In the genomic region with DNA sequence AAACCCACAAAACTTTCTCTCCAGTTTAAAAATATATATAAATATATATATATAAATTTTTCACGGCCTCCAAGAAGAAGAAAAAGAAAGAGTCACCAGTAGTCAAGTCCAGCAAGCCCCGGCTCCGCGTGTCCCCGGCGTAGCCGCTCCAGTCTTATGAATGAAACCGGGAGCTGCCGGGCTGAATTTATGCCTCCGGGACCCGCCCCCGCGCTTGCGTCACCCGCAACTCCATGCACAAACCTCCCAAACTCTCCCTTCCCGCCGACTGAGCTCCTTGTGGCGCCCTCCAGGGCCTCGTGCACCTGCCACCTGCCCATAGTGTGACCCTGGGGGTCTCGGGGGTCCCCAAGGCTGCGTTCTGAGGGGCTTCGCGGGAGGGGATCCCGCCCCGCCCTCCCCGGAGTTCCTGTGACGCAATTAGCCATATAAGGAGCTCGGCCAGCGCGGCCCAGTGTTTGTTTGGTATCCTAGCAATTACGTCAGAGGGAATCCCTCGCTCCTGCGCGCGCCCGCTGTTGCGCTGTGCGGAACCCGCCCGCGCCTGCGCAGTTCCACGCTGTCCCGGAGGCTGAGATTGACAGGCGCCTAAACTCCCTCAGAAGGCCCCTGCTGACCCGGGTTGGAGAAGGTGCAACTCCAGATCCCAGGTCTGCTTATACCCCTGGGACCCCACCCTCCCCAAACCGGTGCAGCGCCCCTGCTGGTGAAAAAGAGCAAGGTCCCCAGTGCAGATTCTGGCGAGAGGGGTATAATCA, we compare ENCODE assay signal across 8 mouse cellular contexts. TPM values are rescaled to one million over a fixed set of nuclear protein-coding genes. Genes with fewer than 3 reads are reported as not detected.
A peak's percentile ranks its signal among the peaks of the same experiment; 100 is the strongest.
DNase-seq lines count a peak whose midpoint lies in the region; ATAC-seq and TF ChIP-seq lines count a peak whose summit lies in the region.

Gene Fosb, minus strand, starts transcription at position 168 of the 758 bp plus-strand sequence.

- peaks cover 0 to 22% of the 10 kb centered on the region in 2 experiments; a peak in 2 of 4 replicates for H3K4me1 ChIP-seq in CH12.LX (ENCODE audit: control insufficient read depth in 1 of 2, insufficient read depth in 2 of 2)
- peaks cover 36% of the 10 kb centered on the region for H3K4me1 ChIP-seq in forebrain, embryonic 10.5 days
- peaks cover 25% of the 10 kb centered on the region for H3K4me1 ChIP-seq in heart, embryonic 15.5 days (replicated peaks)
- H3K4me1 ChIP-seq in liver, embryonic 13.5 days (replicated peaks): peaks cover 31% of the 10 kb centered on the region
- peaks cover 12% of the 10 kb centered on the region for H3K4me1 ChIP-seq in stomach, embryonic 14.5 days (ENCODE audit: control insufficient read depth, insufficient read depth, low read length)

- H3K27ac ChIP-seq in CH12.LX (ENCODE audit: insufficient read depth, low read depth): no peak within 1 kb of the TSS
- H3K27ac ChIP-seq in forebrain, embryonic 10.5 days: peak within 1 kb of the TSS; percentile 77
- H3K27ac ChIP-seq in heart, embryonic 15.5 days: peak within 1 kb of the TSS; percentile 46; the same call in 1 of the 2 replicates
- H3K27ac ChIP-seq in liver, embryonic 13.5 days: no peak within 1 kb of the TSS
- no peak within 1 kb of the TSS for H3K27ac ChIP-seq in stomach, embryonic 14.5 days (ENCODE audit: low read length)

- no peaks in the 10 kb centered on the region for H3K79me2 ChIP-seq in CH12.LX (replicated peaks; ENCODE audit: control insufficient read depth, extremely low read depth, insufficient read depth, poor library complexity, severe bottlenecking)

- H3K27me3 ChIP-seq in CH12.LX (replicated peaks): peaks cover 76% of the 10 kb centered on the region
- peaks cover 61% of the 10 kb centered on the region for H3K27me3 ChIP-seq in forebrain, embryonic 10.5 days (ENCODE audit: poor library complexity, severe bottlenecking)
- peaks cover 25% of the 10 kb centered on the region for H3K27me3 ChIP-seq in heart, embryonic 15.5 days
- H3K27me3 ChIP-seq in liver, embryonic 13.5 days: peaks cover 76% of the 10 kb centered on the region
- H3K27me3 ChIP-seq in stomach, embryonic 14.5 days (ENCODE audit: control insufficient read depth, insufficient read depth, low read length): peaks cover 18% of the 10 kb centered on the region

- TF ChIP-seq RAD21 in CH12.LX (IDR thresholded peaks at IDR 0.05; ENCODE audit: low read depth, low read length): no peak

- ATAC-seq in heart, embryonic 15.5 days (replicated peaks; ENCODE audit: insufficient number of reproducible peaks, insufficient read depth, low FRiP score, low read depth): peak; percentile 86
- peak; percentile 79 for ATAC-seq in liver, embryonic 13.5 days (ENCODE audit: low read depth)
- ATAC-seq in stomach, embryonic 14.5 days (ENCODE audit: insufficient number of reproducible peaks, insufficient read depth, low FRiP score, low read depth): peak; percentile 84

- DNase-seq in CH12.LX (ENCODE audit: extremely low read depth): peak; percentile 95
- peak; percentile 93 for DNase-seq in c-Kit-positive CD71-negative TER-119-negative erythroid progenitor cells, embryonic 14.5 days (ENCODE audit: low read depth)
- peak; percentile 94 for DNase-seq in forebrain, embryonic 10.5 days (ENCODE audit: extremely low spot score, low spot score)
- peak; percentile 97 for DNase-seq in kidney, postnatal 25 days
- DNase-seq in liver, embryonic 13.5 days: peak; percentile 87
- peak; percentile 95 to 96 for DNase-seq in natural killer cell, adult 2 months (ENCODE audit: low spot score in 2 of 2)

- TF ChIP-seq CTCF in CH12.LX (conservative IDR thresholded peaks at IDR 0.05 in 1 of 2, IDR thresholded peaks at IDR 0.05 in 1 of 2; ENCODE audit: low read depth in 2 of 2, low read length in 2 of 2): peak in 1 of 2 experiments; percentile 39; a peak in 1 of 4 replicates

- dilution Hi-C loops in CH12.LX (cut with MboI; ENCODE audit: extremely low pct_ligation_motif_present, extremely low pct_unique_long_range_greater_than_20kb, low sequenced_read_pairs): no loop called here

- H3K9ac ChIP-seq in CH12.LX (ENCODE audit: insufficient read depth, low read depth): 0 out of 2 replicates have a peak within 1 kb of the TSS, but pooled peaks have one; percentile 7
- peak within 1 kb of the TSS; percentile 59 for H3K9ac ChIP-seq in heart, embryonic 15.5 days
- H3K9ac ChIP-seq in liver, embryonic 13.5 days: peak within 1 kb of the TSS; percentile 69
- H3K9ac ChIP-seq in stomach, embryonic 14.5 days (replicated peaks; ENCODE audit: low read depth, low read length): peak within 1 kb of the TSS; percentile 47

- TF ChIP-seq EP300 in CH12.LX (IDR thresholded peaks at IDR 0.05; ENCODE audit: low read length): no peak

- H3K9me3 ChIP-seq in CH12.LX (replicated peaks; ENCODE audit: low read length): peaks cover 8% of the 10 kb centered on the region
- no peaks in the 10 kb centered on the region for H3K9me3 ChIP-seq in forebrain, embryonic 10.5 days
- no peaks in the 10 kb centered on the region for H3K9me3 ChIP-seq in heart, embryonic 15.5 days (replicated peaks)
- H3K9me3 ChIP-seq in liver, embryonic 13.5 days (replicated peaks): no peaks in the 10 kb centered on the region
- no peaks in the 10 kb centered on the region for H3K9me3 ChIP-seq in stomach, embryonic 14.5 days (ENCODE audit: control insufficient read depth, low read depth, low read length)

- no peaks in the 10 kb centered on the region for H3K36me3 ChIP-seq in CH12.LX (replicated peaks in 1 of 2; ENCODE audit: control insufficient read depth in 1 of 2, insufficient read depth in 1 of 2, low read length in 1 of 2)
- no peaks in the 10 kb centered on the region for H3K36me3 ChIP-seq in forebrain, embryonic 10.5 days (replicated peaks)
- no peaks in the 10 kb centered on the region for H3K36me3 ChIP-seq in heart, embryonic 15.5 days
- H3K36me3 ChIP-seq in liver, embryonic 13.5 days: no peaks in the 10 kb centered on the region
- H3K36me3 ChIP-seq in stomach, embryonic 14.5 days (ENCODE audit: control insufficient read depth, insufficient read depth, low read length): no peaks in the 10 kb centered on the region

- in situ Hi-C loops in CH12.LX (cut with MboI; ENCODE audit: low pct_ligation_motif_present, low pct_unique_long_range_greater_than_20kb, low sequenced_read_pairs): loop anchor here (5.0 kb wide), 1 partner anchor 32 kb away; the partner anchor contains the start of gene Ercc1

- peak within 1 kb of the TSS; percentile 85 for H3K4me2 ChIP-seq in CH12.LX (ENCODE audit: insufficient read depth, low read depth, poor library complexity, severe bottlenecking)
- H3K4me2 ChIP-seq in heart, embryonic 15.5 days: peak within 1 kb of the TSS; percentile 99
- peak within 1 kb of the TSS; percentile 99 for H3K4me2 ChIP-seq in liver, embryonic 13.5 days
- H3K4me2 ChIP-seq in stomach, embryonic 14.5 days (replicated peaks; ENCODE audit: low read depth, low read length): peak within 1 kb of the TSS; percentile 99

- H3K4me3 ChIP-seq in CH12.LX (replicated peaks in 1 of 3; ENCODE audit: low read depth in 2 of 3, low read length in 2 of 3, poor library complexity in 1 of 3): peak within 1 kb of the TSS; percentile 42 to 56 (median 55)
- H3K4me3 ChIP-seq in forebrain, embryonic 10.5 days: peak within 1 kb of the TSS; percentile 78
- H3K4me3 ChIP-seq in heart, embryonic 15.5 days: peak within 1 kb of the TSS; percentile 57
- peak within 1 kb of the TSS; percentile 68 for H3K4me3 ChIP-seq in liver, embryonic 13.5 days (replicated peaks)
- H3K4me3 ChIP-seq in stomach, embryonic 14.5 days (ENCODE audit: low read depth, low read length): peak within 1 kb of the TSS; percentile 59

- peak; percentile 53; the same call in 1 of the 2 replicates for TF ChIP-seq POLR2A in CH12.LX (IDR thresholded peaks at IDR 0.05; ENCODE audit: low read depth, low read length)

- WGBS in forebrain, embryonic 10.5 days: under 1% methylated on average over 49 of the region's 49 CpGs
- 1% methylated on average over 48 of the region's 49 CpGs for WGBS in heart, embryonic 15.5 days
- WGBS in liver, embryonic 13.5 days (ENCODE audit: insufficient replicate concordance): under 1% methylated on average over 49 of the region's 49 CpGs
- under 1% methylated on average over 49 of the region's 49 CpGs for WGBS in stomach, embryonic 14.5 days

TF ChIP-seq in CH12.LX, 34 proteins besides CTCF, POLR2A, EP300 and RAD21 (continues in another document):
- no peak for TF ChIP-seq ZKSCAN1 (IDR thresholded peaks at IDR 0.05; ENCODE audit: borderline replicate concordance, low read depth, low read length)
- no peak for TF ChIP-seq POLR2AphosphoS2 (IDR thresholded peaks at IDR 0.05; ENCODE audit: low read depth, low read length)
- TF ChIP-seq USF2 (conservative IDR thresholded peaks at IDR 0.05; ENCODE audit: low read depth, low read length): no peak
- peak; percentile 62 for TF ChIP-seq IRF4 (IDR thresholded peaks at IDR 0.05; ENCODE audit: low read depth, low read length)
- TF ChIP-seq TBP (conservative IDR thresholded peaks at IDR 0.05; ENCODE audit: low read depth, low read length): peak; percentile 56; the same call in 1 of the 2 replicates
- no peak for TF ChIP-seq NELFE (IDR thresholded peaks at IDR 0.05; ENCODE audit: low read depth, low read length)
- TF ChIP-seq MYC (IDR thresholded peaks at IDR 0.05; ENCODE audit: low read depth, low read length): no peak
- TF ChIP-seq ETS1 (conservative IDR thresholded peaks at IDR 0.05; ENCODE audit: low read depth, low read length): peak; percentile 92
- no peak for TF ChIP-seq CHD1 (IDR thresholded peaks at IDR 0.05; ENCODE audit: low read depth, low read length)
- TF ChIP-seq JUN (IDR thresholded peaks at IDR 0.05; ENCODE audit: insufficient read depth, low read depth, low read length): no peak
- peak; percentile 47; the same call in 1 of the 2 replicates for TF ChIP-seq MAZ (IDR thresholded peaks at IDR 0.05; ENCODE audit: low read depth, low read length)
- TF ChIP-seq MXI1 (IDR thresholded peaks at IDR 0.05; ENCODE audit: low read depth, low read length): peak; percentile 62; the same call in 1 of the 2 replicates
- TF ChIP-seq TCF12 (IDR thresholded peaks at IDR 0.05; ENCODE audit: low read depth, low read length): peak; percentile 26; the same call in 1 of the 2 replicates
- TF ChIP-seq CHD2 (IDR thresholded peaks at IDR 0.05; ENCODE audit: low read length): peak; percentile 82
- TF ChIP-seq ELF1 (IDR thresholded peaks at IDR 0.05; ENCODE audit: low read depth, low read length): peak; percentile 71; the same call in 1 of the 2 replicates
- no peak for TF ChIP-seq SMC3 (IDR thresholded peaks at IDR 0.05; ENCODE audit: low read depth, low read length)

RNA-seq across cellular contexts. Expression of gene Fosb, which starts in this region (rescaled TPM):
- total RNA-seq in CH12.LX (2012; rRNA removed) (0.08 and 0.13 TPM in 2 replicates), CH12.LX (2014; rRNA removed) (not detected in 2 replicates)
- polyA plus RNA-seq in CH12.LX (2012; ENCODE audit: insufficient read length, low read depth): 0.27 and 0.56 TPM in 2 replicates
- polyA plus RNA-seq in forebrain, embryonic 10.5 days (2016; fragmentation: Nextera tagmentation; extraction: Ambion mirVana): 0.10 TPM in 1 of 2 replicates, not detected in the other
- 0.20 and 0.47 TPM in 2 replicates for polyA plus RNA-seq in heart, embryonic 15.5 days (2015; fragmentation: Nextera tagmentation; extraction: Ambion mirVana)
- polyA plus RNA-seq in liver, embryonic 13.5 days (2015; fragmentation: Nextera tagmentation; extraction: Ambion mirVana): 0.03 TPM in 1 of 2 replicates, not detected in the other
- 0.07 TPM in 1 of 2 replicates, not detected in the other for polyA plus RNA-seq in stomach, embryonic 14.5 days (2014; fragmentation: Nextera tagmentation; extraction: Ambion mirVana)

Comparison
In these comparisons a context has a peak if more than half of its experiments do, and no peak if none do; other contexts are left out.
1. Peak in DNase-seq, H3K4me3 ChIP-seq, H3K9ac ChIP-seq and H3K4me2 ChIP-seq in CH12.LX; RNA of the gene not detected or under 1 TPM.
2. Peak in DNase-seq, H3K4me3 ChIP-seq and H3K27ac ChIP-seq in forebrain, embryonic 10.5 days; RNA of the gene not detected or under 1 TPM.
3. Peak in ATAC-seq, H3K4me3 ChIP-seq, H3K27ac ChIP-seq, H3K9ac ChIP-seq and H3K4me2 ChIP-seq in heart, embryonic 15.5 days; RNA of the gene not detected or under 1 TPM.
4. Peak in DNase-seq, ATAC-seq, H3K4me3 ChIP-seq, H3K9ac ChIP-seq and H3K4me2 ChIP-seq in liver, embryonic 13.5 days; RNA of the gene not detected or under 1 TPM.
5. Peak in ATAC-seq, H3K4me3 ChIP-seq, H3K9ac ChIP-seq and H3K4me2 ChIP-seq in stomach, embryonic 14.5 days; RNA of the gene not detected or under 1 TPM.
6. H3K9ac ChIP-seq: peak in every context shown above with its lines; median percentile 69 in liver, embryonic 13.5 days; 59 in heart, embryonic 15.5 days; 47 in stomach, embryonic 14.5 days; 7 in CH12.LX.